Mouse (Mus musculus) heart, embryonic 14.5 days (tissue): ENCODE measurements around the gene Vmn1r31. TPM values are rescaled to one million over a fixed set of nuclear protein-coding genes. Genes with fewer than 3 reads are reported as not detected.

Experiments used
- ATAC-seq: fragments of 200-750 bp; cut with Nextera tagmentation; 2 replicates; pipeline ENCODE4 v1.8.0; 2017; ENCODE audit warnings: low read depth, moderate TSS enrichment; ENCODE audit not compliant: insufficient number of reproducible peaks, insufficient read depth, low FRiP score
- H3K27ac ChIP-seq, 2 experiments: fragments of 200-500 bp in 1 of 2; fragments of 300-500 bp in 1 of 2; sonication (generic) in 1 of 2; replicated peaks in 1 of 2; 2 replicates each; pipeline ENCODE4 v1.5.1; 2012 to 2014; ENCODE audit warnings: low read depth in 2 of 2, low read length in 2 of 2, control low read depth in 1 of 2, mild to moderate bottlenecking in 1 of 2, mixed read lengths in 1 of 2; ENCODE audit not compliant: control insufficient read depth in 1 of 2, insufficient read depth in 1 of 2
- H3K27me3 ChIP-seq: fragments of 300-500 bp; sonication (generic); 2 replicates; pipeline ENCODE4 v1.6.1; 2014; ENCODE audit warnings: mild to moderate bottlenecking, low read length, control low read depth; ENCODE audit not compliant: control insufficient read depth, insufficient read depth
- H3K36me3 ChIP-seq: fragments of 300-500 bp; sonication (generic); 2 replicates; pipeline ENCODE4 v1.6.1; 2014; ENCODE audit warnings: mild to moderate bottlenecking, control low read depth, low read length, mixed read lengths; ENCODE audit not compliant: control insufficient read depth, insufficient read depth
- H3K4me1 ChIP-seq, 2 experiments: fragments of 200-500 bp in 1 of 2; fragments of 300-500 bp in 1 of 2; sonication (generic) in 1 of 2; 2 replicates each; pipeline ENCODE4 v1.6.1; 2012 to 2014; ENCODE audit warnings: low read length in 2 of 2, control low read depth in 1 of 2, mixed read lengths in 1 of 2; ENCODE audit not compliant: control insufficient read depth in 2 of 2, insufficient read depth in 2 of 2
- H3K4me2 ChIP-seq: fragments of 300-500 bp; sonication (generic); 2 replicates; pipeline ENCODE4 v1.6.1; 2014; ENCODE audit warnings: mild to moderate bottlenecking, low read length
- H3K4me3 ChIP-seq, 2 experiments: fragments of 200-500 bp in 1 of 2; fragments of 300-500 bp in 1 of 2; sonication (generic) in 1 of 2; 2 replicates each; pipeline ENCODE4 v1.5.1; 2012 to 2014; ENCODE audit warnings: low read length in 2 of 2, mild to moderate bottlenecking in 2 of 2, control low read depth in 1 of 2, low read depth in 1 of 2, moderate library complexity in 1 of 2; ENCODE audit not compliant: control insufficient read depth in 1 of 2, insufficient read depth in 1 of 2
- H3K9ac ChIP-seq: fragments of 300-500 bp; sonication (generic); 2 replicates; pipeline ENCODE4 v1.6.1; 2014; ENCODE audit warnings: mild to moderate bottlenecking, low read length
- H3K9me3 ChIP-seq: fragments of 300-500 bp; sonication (generic); 2 replicates; pipeline ENCODE4 v1.6.1; 2016; ENCODE audit warnings: low read length, control low read depth; ENCODE audit not compliant: control insufficient read depth
- WGBS: fragments of 180-500 bp; shearing (Covaris S2); extraction: QIAGEN DNeasy Blood & Tissue Kit; methylation state at CpG from one replicate; pipeline ENCODE4 v1.1.7; 2014; 5-methylcytosine and 5-hydroxymethylcytosine counted together
- polyA plus RNA-seq: library from polyadenylated mRNA; unstranded; fragments of >200 nt; fragmentation: Nextera tagmentation; extraction: Ambion mirVana; gene quantifications from 2 replicates; pipeline ENCODE4 v1.2.1, GENCODE M21; 2014

Vmn1r31 gene
- not detected in 2 replicates for polyA plus RNA-seq

DNA sequence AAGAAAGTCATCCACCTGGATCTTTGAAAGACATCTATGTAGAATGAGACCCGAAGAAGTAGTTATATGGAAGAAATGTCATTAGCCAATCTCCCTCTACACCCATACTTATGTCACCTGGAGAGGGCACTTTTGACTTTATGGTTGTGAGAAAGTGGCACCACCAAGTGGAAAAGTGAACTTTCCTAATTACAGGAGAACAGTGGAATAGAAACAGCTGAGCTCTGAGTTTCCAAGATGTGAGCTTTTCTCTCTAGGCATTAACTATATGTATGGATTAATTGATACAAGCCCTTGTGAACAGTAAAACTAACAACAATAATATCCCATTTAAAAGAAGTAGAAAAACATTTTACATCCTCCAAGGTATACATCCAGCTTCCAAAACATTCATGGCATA lies at the start of gene Vmn1r31:
TSS of gene Vmn1r31 (minus strand) at position 101 of the 400 bp plus-strand sequence.
- no peak within 1 kb of the TSS for H3K4me3 ChIP-seq
- H3K9ac ChIP-seq, result no peak within 1 kb of the TSS
- H3K4me1 ChIP-seq, result no peaks in the 10 kb centered on the region
- H3K27me3 ChIP-seq, result no peaks in the 10 kb centered on the region
- no peak within 1 kb of the TSS for H3K4me2 ChIP-seq
- 85% methylated on average over 1 of the region's 1 CpGs for WGBS
- no peak within 1 kb of the TSS for H3K27ac ChIP-seq
- no peak for ATAC-seq
- H3K36me3 ChIP-seq, result no peaks in the 10 kb centered on the region
- no peaks in the 10 kb centered on the region for H3K9me3 ChIP-seq

DNA sequence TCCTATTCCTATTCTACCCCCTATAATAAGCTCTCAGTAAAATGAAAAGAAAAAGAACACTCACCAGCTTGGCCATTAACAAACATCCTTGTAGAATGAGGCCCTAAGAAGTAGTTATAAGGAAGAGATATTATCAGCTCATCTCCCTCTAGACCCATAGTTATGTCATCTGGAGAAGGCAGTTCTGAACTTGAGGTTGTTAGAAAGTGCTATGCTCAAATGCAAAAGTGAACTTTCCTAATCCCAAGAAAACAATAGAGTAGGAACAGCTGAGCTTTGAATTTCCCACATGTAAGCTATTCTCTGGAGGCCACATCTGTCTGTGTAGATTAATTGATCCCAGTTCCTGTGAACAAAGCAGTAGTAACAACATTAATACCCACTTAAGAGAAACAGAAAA lies 31.8 kb downstream of the Vmn1r31 start, which contains the start of gene Vmn1r30:
TSS of gene Vmn1r30 (minus strand) at position 101 of the 400 bp plus-strand sequence.
- no peaks in the 10 kb centered on the region for H3K27me3 ChIP-seq
- no peak within 1 kb of the TSS for H3K4me3 ChIP-seq
- no peak within 1 kb of the TSS for H3K4me2 ChIP-seq
- 0 out of 2 replicates have a peak, but pooled peaks cover 2% of the 10 kb centered on the region for H3K9me3 ChIP-seq
- no peaks in the 10 kb centered on the region for H3K36me3 ChIP-seq
- no peak for ATAC-seq
- no peaks in the 10 kb centered on the region for H3K4me1 ChIP-seq
- no peak within 1 kb of the TSS for H3K27ac ChIP-seq
- H3K9ac ChIP-seq, result no peak within 1 kb of the TSS

Other genes starting within 250 kb of the Vmn1r31 start
- gene Vmn1r28, start 213.3 kb downstream of the Vmn1r31 start, polyA plus RNA-seq, result not detected in 2 replicates
- not detected in 2 replicates for gene Vmn1r29, start 173.8 kb downstream of the Vmn1r31 start, polyA plus RNA-seq
- not detected in 2 replicates for gene Vmn1r30, start 31.9 kb downstream of the Vmn1r31 start, polyA plus RNA-seq
- 60.6 and 68.0 TPM in 2 replicates for gene Abcg2, start 109.2 kb upstream of the Vmn1r31 start, polyA plus RNA-seq